Mouse (Mus musculus): ENCODE data around the gene Nckap1l.

The Nckap1l gene

GRCm38 (mm10) chr15:103540646-103541045, 87.1 kb downstream of the Nckap1l start:
- DNase-seq: no peak

GRCm38 (mm10) chr15:103542526-103542925, 88.9 kb downstream of the Nckap1l start:
- DNase-seq: no peak

DNA sequence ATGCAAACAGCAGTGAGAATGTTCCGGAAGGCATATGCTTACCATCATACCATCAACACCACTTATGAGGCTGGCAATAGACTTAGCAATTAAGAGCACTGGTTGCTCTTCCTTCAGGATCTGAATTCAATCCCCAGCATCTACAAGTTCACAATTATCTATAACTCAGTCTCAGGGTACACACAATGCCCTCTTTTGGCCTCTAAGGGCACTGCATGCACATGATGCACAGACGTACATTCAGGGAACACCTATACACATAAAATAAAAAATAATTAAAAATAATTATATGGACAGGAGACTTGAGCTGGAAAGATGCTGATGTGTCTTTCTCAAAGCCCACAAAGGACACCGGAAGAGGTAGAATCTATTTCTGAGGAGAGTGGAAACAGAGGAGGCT, 94.4 kb downstream of the Nckap1l start:
- DNase-seq: no peak
